Mouse (Mus musculus) lung, adult 2 months (tissue): ENCODE data around the gene Gm9918.

Experiments
- CTCF ChIP-seq: fragments of 200-500 bp; IDR thresholded peaks from 2 replicates; pipeline ENCODE4 v1.5.1; 2011; ENCODE audit warnings: mild to moderate bottlenecking, low read length, control low read depth; ENCODE audit not compliant: insufficient read depth
- POLR2A ChIP-seq: fragments of 200-500 bp; IDR thresholded peaks from 2 replicates; pipeline ENCODE4 v1.6.1; 2011; ENCODE audit warnings: low read depth, mild to moderate bottlenecking, control low read depth, low read length, borderline replicate concordance; ENCODE audit errors: extremely low read depth

GRCm38 (mm10) chr15:102258581-102259253 lies 11.6 kb upstream of the Gm9918 start:
- no peak for TF ChIP-seq POLR2A
- no peak for TF ChIP-seq CTCF
